Mouse (Mus musculus): ENCODE data around the gene Zfp804b. TPM values are rescaled to one million over a fixed set of nuclear protein-coding genes. Genes with fewer than 3 reads are reported as not detected.

Zfp804b gene
- polyA plus RNA-seq, 1 experiment, result not detected

GRCm38 (mm10) chr5:7007468-7007867, 337.1 kb downstream of the Zfp804b start:
- H3K27me3 ChIP-seq (ENCODE audit: control insufficient read depth, insufficient read depth, low read length, poor library complexity, severe bottlenecking), result no peaks in the 10 kb centered on the region
- no peaks in the 10 kb centered on the region for H3K36me3 ChIP-seq (ENCODE audit: control insufficient read depth, insufficient read depth, low read length, poor library complexity, severe bottlenecking)
- no peaks in the 10 kb centered on the region for H3K4me1 ChIP-seq (ENCODE audit: control insufficient read depth, insufficient read depth, low read length)

GRCm38 (mm10) chr5:6983993-6984392, 360.6 kb downstream of the Zfp804b start:
- H3K36me3 ChIP-seq (ENCODE audit: control insufficient read depth, insufficient read depth, low read length, poor library complexity, severe bottlenecking), result no peaks in the 10 kb centered on the region
- TF ChIP-seq EP300 (IDR thresholded peaks at IDR 0.05; ENCODE audit: insufficient read depth, low read depth, low read length) (no peak), CTCF (IDR thresholded peaks at IDR 0.05; ENCODE audit: low read depth, low read length) (no peak), POLR2A (IDR thresholded peaks at IDR 0.05; ENCODE audit: insufficient read depth, low read length) (no peak)

More at GRCm38 (mm10) chr5:7007468-7007867, 337.1 kb downstream of the Zfp804b start:
- Histone ChIP-seq H3K27ac (ENCODE audit: insufficient read depth, low read length) (no peak overlapping the region), H3K4me3 (ENCODE audit: low read depth, low read length) (no peak overlapping the region), H3K9me3 (replicated peaks; ENCODE audit: control insufficient read depth, insufficient read depth, low read length, poor library complexity, severe bottlenecking) (no peaks in the 10 kb centered on the region), H3K9ac (ENCODE audit: low read depth, poor library complexity, severe bottlenecking) (no peak overlapping the region)
- TF ChIP-seq EP300 (IDR thresholded peaks at IDR 0.05; ENCODE audit: insufficient read depth, low read depth, low read length) (no peak), POLR2A (IDR thresholded peaks at IDR 0.05; ENCODE audit: insufficient read depth, low read length) (no peak), CTCF (IDR thresholded peaks at IDR 0.05; ENCODE audit: low read depth, low read length) (no peak)

GRCm38 (mm10) chr5:6934837-6935236, 409.7 kb downstream of the Zfp804b start:
- H3K9me3 ChIP-seq (replicated peaks; ENCODE audit: control insufficient read depth, insufficient read depth, low read length, poor library complexity, severe bottlenecking), result no peaks in the 10 kb centered on the region
- H3K9ac ChIP-seq (ENCODE audit: low read depth, poor library complexity, severe bottlenecking), result no peak overlapping the region
- H3K4me1 ChIP-seq (ENCODE audit: control insufficient read depth, insufficient read depth, low read length), result no peaks in the 10 kb centered on the region
- no peaks in the 10 kb centered on the region for H3K27me3 ChIP-seq (ENCODE audit: control insufficient read depth, insufficient read depth, low read length, poor library complexity, severe bottlenecking)
- no peak for TF ChIP-seq POLR2A (IDR thresholded peaks at IDR 0.05; ENCODE audit: insufficient read depth, low read length)
- no peak for TF ChIP-seq CTCF (IDR thresholded peaks at IDR 0.05; ENCODE audit: low read depth, low read length)
- TF ChIP-seq EP300 (IDR thresholded peaks at IDR 0.05; ENCODE audit: insufficient read depth, low read depth, low read length), result no peak
- H3K36me3 ChIP-seq (ENCODE audit: control insufficient read depth, insufficient read depth, low read length, poor library complexity, severe bottlenecking), result no peaks in the 10 kb centered on the region
- H3K27ac ChIP-seq (ENCODE audit: insufficient read depth, low read length), result no peak overlapping the region
- H3K4me3 ChIP-seq (ENCODE audit: low read depth, low read length), result no peak overlapping the region

More at GRCm38 (mm10) chr5:6983993-6984392, 360.6 kb downstream of the Zfp804b start:
- Histone ChIP-seq H3K4me3 (ENCODE audit: low read depth, low read length) (no peak overlapping the region), H3K9me3 (replicated peaks; ENCODE audit: control insufficient read depth, insufficient read depth, low read length, poor library complexity, severe bottlenecking) (no peaks in the 10 kb centered on the region), H3K4me1 (ENCODE audit: control insufficient read depth, insufficient read depth, low read length) (no peaks in the 10 kb centered on the region), H3K9ac (ENCODE audit: low read depth, poor library complexity, severe bottlenecking) (no peak overlapping the region), H3K27me3 (ENCODE audit: control insufficient read depth, insufficient read depth, low read length, poor library complexity, severe bottlenecking) (no peaks in the 10 kb centered on the region), H3K27ac (ENCODE audit: insufficient read depth, low read length) (no peak overlapping the region)

GRCm38 (mm10) chr5:6911290-6911689, 433.3 kb downstream of the Zfp804b start:
- no peaks in the 10 kb centered on the region for H3K27me3 ChIP-seq (ENCODE audit: control insufficient read depth, insufficient read depth, low read length, poor library complexity, severe bottlenecking)
- H3K36me3 ChIP-seq (ENCODE audit: control insufficient read depth, insufficient read depth, low read length, poor library complexity, severe bottlenecking), result no peaks in the 10 kb centered on the region
- H3K9me3 ChIP-seq (replicated peaks; ENCODE audit: control insufficient read depth, insufficient read depth, low read length, poor library complexity, severe bottlenecking), result no peaks in the 10 kb centered on the region; the same call in 1 of the 2 replicates
- H3K4me1 ChIP-seq (ENCODE audit: control insufficient read depth, insufficient read depth, low read length), result no peaks in the 10 kb centered on the region
- H3K9ac ChIP-seq (ENCODE audit: low read depth, poor library complexity, severe bottlenecking), result no peak overlapping the region
- H3K27ac ChIP-seq (ENCODE audit: insufficient read depth, low read length), result no peak overlapping the region
- TF ChIP-seq EP300 (IDR thresholded peaks at IDR 0.05; ENCODE audit: insufficient read depth, low read depth, low read length) (no peak), CTCF (IDR thresholded peaks at IDR 0.05; ENCODE audit: low read depth, low read length) (no peak), POLR2A (IDR thresholded peaks at IDR 0.05; ENCODE audit: insufficient read depth, low read length) (no peak)
- no peak overlapping the region for H3K4me3 ChIP-seq (ENCODE audit: low read depth, low read length)

- Histone ChIP-seq H3K4me3 (ENCODE audit: low read depth, low read length) (no peak overlapping the region), H3K36me3 (ENCODE audit: control insufficient read depth, insufficient read depth, low read length, poor library complexity, severe bottlenecking) (no peaks in the 10 kb centered on the region), H3K9ac (ENCODE audit: low read depth, poor library complexity, severe bottlenecking) (no peak overlapping the region), H3K27me3 (ENCODE audit: control insufficient read depth, insufficient read depth, low read length, poor library complexity, severe bottlenecking) (no peaks in the 10 kb centered on the region), H3K9me3 (replicated peaks; ENCODE audit: control insufficient read depth, insufficient read depth, low read length, poor library complexity, severe bottlenecking) (no peaks in the 10 kb centered on the region), H3K4me1 (ENCODE audit: control insufficient read depth, insufficient read depth, low read length) (no peaks in the 10 kb centered on the region), H3K27ac (ENCODE audit: insufficient read depth, low read length) (no peak overlapping the region)
- no peak for TF ChIP-seq CTCF (IDR thresholded peaks at IDR 0.05; ENCODE audit: low read depth, low read length)
- TF ChIP-seq EP300 (IDR thresholded peaks at IDR 0.05; ENCODE audit: insufficient read depth, low read depth, low read length), result no peak
- no peak for TF ChIP-seq POLR2A (IDR thresholded peaks at IDR 0.05; ENCODE audit: insufficient read depth, low read length)
Observed at GRCm38 (mm10) chr5:6881396-6881795, 463.2 kb downstream of the Zfp804b start.

GRCm38 (mm10) chr5:6871566-6871965, 473.0 kb downstream of the Zfp804b start:
- no peak overlapping the region for H3K27ac ChIP-seq (ENCODE audit: insufficient read depth, low read length)
- H3K9me3 ChIP-seq (replicated peaks; ENCODE audit: control insufficient read depth, insufficient read depth, low read length, poor library complexity, severe bottlenecking), result no peaks in the 10 kb centered on the region
- H3K36me3 ChIP-seq (ENCODE audit: control insufficient read depth, insufficient read depth, low read length, poor library complexity, severe bottlenecking), result no peaks in the 10 kb centered on the region
- H3K9ac ChIP-seq (ENCODE audit: low read depth, poor library complexity, severe bottlenecking), result no peak overlapping the region
- no peaks in the 10 kb centered on the region for H3K4me1 ChIP-seq (ENCODE audit: control insufficient read depth, insufficient read depth, low read length)
- no peak for TF ChIP-seq EP300 (IDR thresholded peaks at IDR 0.05; ENCODE audit: insufficient read depth, low read depth, low read length)
- TF ChIP-seq POLR2A (IDR thresholded peaks at IDR 0.05; ENCODE audit: insufficient read depth, low read length), result no peak
- TF ChIP-seq CTCF (IDR thresholded peaks at IDR 0.05; ENCODE audit: low read depth, low read length), result no peak
- H3K4me3 ChIP-seq (ENCODE audit: low read depth, low read length), result no peak overlapping the region
- no peaks in the 10 kb centered on the region for H3K27me3 ChIP-seq (ENCODE audit: control insufficient read depth, insufficient read depth, low read length, poor library complexity, severe bottlenecking)
